Mouse (Mus musculus): ENCODE data around the gene Serp1. TPM values are rescaled to one million over a fixed set of nuclear protein-coding genes. Genes with fewer than 3 reads are reported as not detected.
A peak's percentile ranks its signal among the peaks of the same experiment; 100 is the strongest.

The Serp1 gene
- 22.3 and 23.4 TPM in 2 replicates for polyA plus RNA-seq (2012; rRNA removed)

- no peaks in the 10 kb centered on the region; the same call in 1 of the 2 replicates for H3K4me1 ChIP-seq (ENCODE audit: control insufficient read depth, insufficient read depth, low read length)
- H3K27me3 ChIP-seq (ENCODE audit: control insufficient read depth, insufficient read depth, low read length): no peaks in the 10 kb centered on the region
- peak within 1 kb of the TSS; percentile 91 for H3K4me3 ChIP-seq (replicated peaks; ENCODE audit: insufficient read depth, low read depth, low read length)
- peak; percentile 99 for DNase-seq
- TF ChIP-seq POLR2A (IDR thresholded peaks at IDR 0.05; ENCODE audit: borderline replicate concordance, insufficient read depth, low read length) (peak; percentile 54; the same call in 1 of the 2 replicates), CTCF (IDR thresholded peaks at IDR 0.05; ENCODE audit: borderline replicate concordance, insufficient read depth, low read depth, low read length) (no peak)
- under 1% methylated on average over 57 of the region's 57 CpGs for WGBS
- H3K27ac ChIP-seq (ENCODE audit: insufficient read depth, low read length): peak within 1 kb of the TSS; percentile 40
Observed at GRCm38 (mm10) chr3:58525652-58526407, at the start of gene Serp1, which contains the start of gene Eif2a. Gene Serp1, minus strand, starts transcription at chr3:58525892. Gene Eif2a, plus strand, starts transcription at chr3:58525821.

GRCm38 (mm10) chr3:58570821-58571220 lies 45.1 kb upstream of the Serp1 start:
- DNase-seq: no peak
- Histone ChIP-seq H3K4me1 (ENCODE audit: control insufficient read depth, insufficient read depth, low read length) (no peaks in the 10 kb centered on the region), H3K4me3 (replicated peaks; ENCODE audit: insufficient read depth, low read depth, low read length) (no peak overlapping the region), H3K27ac (ENCODE audit: insufficient read depth, low read length) (no peak overlapping the region), H3K27me3 (ENCODE audit: control insufficient read depth, insufficient read depth, low read length) (no peaks in the 10 kb centered on the region)
- no peak for TF ChIP-seq POLR2A (IDR thresholded peaks at IDR 0.05; ENCODE audit: borderline replicate concordance, insufficient read depth, low read length)
- TF ChIP-seq CTCF (IDR thresholded peaks at IDR 0.05; ENCODE audit: borderline replicate concordance, insufficient read depth, low read depth, low read length): no peak
- WGBS: 91% methylated on average over 3 of the region's 3 CpGs

- Histone ChIP-seq H3K4me3 (replicated peaks; ENCODE audit: insufficient read depth, low read depth, low read length) (no peak overlapping the region), H3K27me3 (ENCODE audit: control insufficient read depth, insufficient read depth, low read length) (no peaks in the 10 kb centered on the region), H3K27ac (ENCODE audit: insufficient read depth, low read length) (no peak overlapping the region), H3K4me1 (ENCODE audit: control insufficient read depth, insufficient read depth, low read length) (no peaks in the 10 kb centered on the region)
- DNase-seq: no peak
- TF ChIP-seq POLR2A (IDR thresholded peaks at IDR 0.05; ENCODE audit: borderline replicate concordance, insufficient read depth, low read length) (no peak), CTCF (IDR thresholded peaks at IDR 0.05; ENCODE audit: borderline replicate concordance, insufficient read depth, low read depth, low read length) (no peak)
- WGBS: 25% methylated on average over 2 of the region's 2 CpGs
Observed at GRCm38 (mm10) chr3:58561437-58561836, 35.7 kb upstream of the Serp1 start.

DNA sequence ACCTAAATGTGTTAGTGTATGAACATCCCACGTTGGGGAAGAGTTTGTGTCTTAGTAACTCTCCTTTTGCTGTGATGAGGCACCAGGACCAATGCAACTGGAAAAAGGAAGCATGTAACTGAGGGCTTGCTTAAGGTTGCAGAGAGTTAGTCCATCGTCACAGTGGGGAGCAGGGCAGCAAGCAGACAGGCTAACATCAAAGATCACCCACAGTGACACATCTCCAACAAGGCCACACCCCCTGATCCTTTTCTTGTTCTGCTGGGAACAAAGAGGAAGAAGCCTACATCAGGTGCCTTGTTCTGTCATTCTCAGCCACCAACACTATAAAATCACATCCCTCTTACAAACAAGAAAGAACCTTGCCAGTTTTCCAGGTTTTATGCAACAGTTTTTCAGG lies 34.2 kb upstream of the Serp1 start:
- no peak for DNase-seq
- H3K4me1 ChIP-seq (ENCODE audit: control insufficient read depth, insufficient read depth, low read length): no peaks in the 10 kb centered on the region
- 28% methylated on average over 2 of the region's 2 CpGs for WGBS
- no peak for TF ChIP-seq POLR2A (IDR thresholded peaks at IDR 0.05; ENCODE audit: borderline replicate concordance, insufficient read depth, low read length)
- no peak for TF ChIP-seq CTCF (IDR thresholded peaks at IDR 0.05; ENCODE audit: borderline replicate concordance, insufficient read depth, low read depth, low read length)
- no peak overlapping the region for H3K4me3 ChIP-seq (replicated peaks; ENCODE audit: insufficient read depth, low read depth, low read length)
- H3K27me3 ChIP-seq (ENCODE audit: control insufficient read depth, insufficient read depth, low read length): no peaks in the 10 kb centered on the region
- no peak overlapping the region for H3K27ac ChIP-seq (ENCODE audit: insufficient read depth, low read length)

GRCm38 (mm10) chr3:58556649-58557048 lies 31.0 kb upstream of the Serp1 start:
- no peaks in the 10 kb centered on the region for H3K4me1 ChIP-seq (ENCODE audit: control insufficient read depth, insufficient read depth, low read length)
- DNase-seq: peak in 1 of 2 experiments; percentile 13
- 80% methylated on average over 7 of the region's 7 CpGs for WGBS
- no peak overlapping the region for H3K4me3 ChIP-seq (replicated peaks; ENCODE audit: insufficient read depth, low read depth, low read length)
- H3K27me3 ChIP-seq (ENCODE audit: control insufficient read depth, insufficient read depth, low read length): no peaks in the 10 kb centered on the region
- TF ChIP-seq POLR2A (IDR thresholded peaks at IDR 0.05; ENCODE audit: borderline replicate concordance, insufficient read depth, low read length) (no peak), CTCF (IDR thresholded peaks at IDR 0.05; ENCODE audit: borderline replicate concordance, insufficient read depth, low read depth, low read length) (no peak)
- H3K27ac ChIP-seq (ENCODE audit: insufficient read depth, low read length): no peak overlapping the region

DNA sequence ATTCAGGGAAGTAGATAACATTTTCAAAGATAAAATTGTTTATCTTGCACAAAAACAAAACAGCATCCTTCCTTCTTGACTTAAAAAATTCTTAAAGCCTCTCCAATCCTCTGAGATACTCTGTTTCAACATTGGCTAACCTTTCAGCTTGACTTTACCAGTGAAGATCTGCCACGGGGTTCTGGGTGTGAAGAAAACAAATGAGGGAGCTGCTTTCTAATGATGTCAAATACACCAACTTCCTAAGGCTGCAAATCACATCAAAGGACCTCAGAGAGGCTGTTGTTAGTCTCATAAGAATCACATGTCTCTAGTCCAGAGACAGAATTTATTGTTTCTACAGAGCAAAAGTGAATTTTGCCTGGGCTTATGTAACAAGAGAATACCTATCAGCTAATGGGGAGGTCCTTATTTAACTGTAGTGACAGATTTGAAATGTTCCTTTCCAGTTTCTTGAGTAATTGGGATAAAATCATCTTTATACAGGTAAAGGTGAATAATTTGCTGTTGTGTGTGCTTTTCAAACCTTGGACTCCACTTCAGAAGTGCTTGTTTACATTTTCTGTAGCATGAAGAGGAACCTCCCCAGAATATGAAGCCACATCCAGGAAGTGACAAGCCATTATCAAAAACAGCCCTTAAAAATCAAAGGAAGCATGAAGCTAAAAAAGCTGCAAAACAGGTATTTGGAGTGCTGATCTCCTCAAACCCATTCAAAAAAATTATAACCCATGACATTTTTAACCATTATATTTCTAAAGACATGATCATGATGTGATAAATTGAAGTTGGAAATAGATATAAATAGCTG lies 26.5 kb upstream of the Serp1 start:
- no peak for TF ChIP-seq CTCF (IDR thresholded peaks at IDR 0.05; ENCODE audit: borderline replicate concordance, insufficient read depth, low read depth, low read length)
- TF ChIP-seq POLR2A (IDR thresholded peaks at IDR 0.05; ENCODE audit: borderline replicate concordance, insufficient read depth, low read length): no peak
- 93% methylated on average over 1 of the region's 1 CpGs for WGBS
- Histone ChIP-seq H3K4me1 (ENCODE audit: control insufficient read depth, insufficient read depth, low read length) (no peaks in the 10 kb centered on the region), H3K27me3 (ENCODE audit: control insufficient read depth, insufficient read depth, low read length) (no peaks in the 10 kb centered on the region), H3K27ac (ENCODE audit: insufficient read depth, low read length) (no peak overlapping the region), H3K4me3 (replicated peaks; ENCODE audit: insufficient read depth, low read depth, low read length) (no peak overlapping the region)
- DNase-seq: no peak

GRCm38 (mm10) chr3:58536573-58536972 lies 10.9 kb upstream of the Serp1 start:
- Histone ChIP-seq H3K27me3 (ENCODE audit: control insufficient read depth, insufficient read depth, low read length) (no peaks in the 10 kb centered on the region), H3K4me1 (ENCODE audit: control insufficient read depth, insufficient read depth, low read length) (no peaks in the 10 kb centered on the region), H3K4me3 (replicated peaks; ENCODE audit: insufficient read depth, low read depth, low read length) (no peak overlapping the region), H3K27ac (ENCODE audit: insufficient read depth, low read length) (no peak overlapping the region)
- TF ChIP-seq POLR2A (IDR thresholded peaks at IDR 0.05; ENCODE audit: borderline replicate concordance, insufficient read depth, low read length) (no peak), CTCF (IDR thresholded peaks at IDR 0.05; ENCODE audit: borderline replicate concordance, insufficient read depth, low read depth, low read length) (no peak)
- WGBS: 96% methylated on average over 3 of the region's 3 CpGs
- no peak for DNase-seq
